Mouse (Mus musculus) hematopoietic multipotent progenitor cell, adult 10-12 weeks (in vitro differentiated cells): ENCODE data around the gene Mpv17. TPM values are rescaled to one million over a fixed set of nuclear protein-coding genes. Genes with fewer than 3 reads are reported as not detected.

Experiments
- polyA plus RNA-seq: library from polyadenylated mRNA; stranded (reverse); fragments of >175 nt; gene quantifications from 2 replicates; pipeline ENCODE4 v1.2.3, GENCODE M21; 2012; ENCODE audit warnings: low replicate concordance

Mpv17 gene
- polyA plus RNA-seq, result 6.9 and 9.5 TPM in 2 replicates

GRCm38 (mm10) chr5:31154152-31154553, at the start of gene Mpv17:
TSS of gene Mpv17 (minus strand) at chr5:31154251.

GRCm38 (mm10) chr5:31201742-31202590, 47.9 kb upstream of the Mpv17 start, which contains the start of gene Zfp513:
TSS of gene Zfp513 (minus strand) at chr5:31202303.

GRCm38 (mm10) chr5:31192939-31193630, 39.0 kb upstream of the Mpv17 start, which contains the start of the genes Snx17 and Eif2b4:
TSS of gene Snx17 (plus strand) at chr5:31193227.
TSS of gene Eif2b4 (minus strand) at chr5:31193430.

GRCm38 (mm10) chr5:31179766-31180630, 25.9 kb upstream of the Mpv17 start, which contains the start of the genes Gm29609 and Gtf3c2:
TSS of gene Gm29609 (minus strand) at chr5:31179911.
TSS of gene Gtf3c2 (minus strand) at chr5:31180144.

GRCm38 (mm10) chr5:31138241-31138967, 15.6 kb downstream of the Mpv17 start, which contains the start of gene Ucn:
TSS of gene Ucn (minus strand) at chr5:31138829.

GRCm38 (mm10) chr5:31116354-31116753, 37.7 kb downstream of the Mpv17 start, which contains the start of gene Trim54:
TSS of gene Trim54 (plus strand) at chr5:31116712.

GRCm38 (mm10) chr5:31108000-31108490, 46.0 kb downstream of the Mpv17 start, which contains the start of gene Slc30a3:
TSS of gene Slc30a3 (minus strand) at chr5:31108237.

GRCm38 (mm10) chr5:31105814-31106335, 48.2 kb downstream of the Mpv17 start, which contains the start of gene Dnajc5g:
TSS of gene Dnajc5g (plus strand) at chr5:31106285.

Other genes with a start within 250 kb of the Mpv17 start
- 69.0 and 88.1 TPM in 2 replicates for gene Ost4, start 246.5 kb downstream of the Mpv17 start, polyA plus RNA-seq
- gene Emilin1, start 240.8 kb downstream of the Mpv17 start, polyA plus RNA-seq, result 7.6 and 9.2 TPM in 2 replicates
- 16.9 and 28.2 TPM in 2 replicates for gene Khk, start 232.8 kb downstream of the Mpv17 start, polyA plus RNA-seq
- gene Cgref1, start 208.7 kb downstream of the Mpv17 start, polyA plus RNA-seq, result not detected in 2 replicates
- gene Preb, start 193.9 kb downstream of the Mpv17 start, polyA plus RNA-seq, result 69.0 and 140 TPM in 2 replicates
- not detected in 2 replicates for gene Tcf23, start 185.6 kb downstream of the Mpv17 start, polyA plus RNA-seq
- gene Atraid, start 105.9 kb downstream of the Mpv17 start, polyA plus RNA-seq, result 34.5 and 40.4 TPM in 2 replicates
- 0.99 and 7.6 TPM in 2 replicates for gene Slc5a6, start 105.3 kb downstream of the Mpv17 start, polyA plus RNA-seq
- gene Cad, start 99.5 kb downstream of the Mpv17 start, polyA plus RNA-seq, result 138 and 183 TPM in 2 replicates
- not detected in 2 replicates for gene Dnajc5g, start 48.0 kb downstream of the Mpv17 start, polyA plus RNA-seq
- not detected in 2 replicates for gene Slc30a3, start 46.0 kb downstream of the Mpv17 start, polyA plus RNA-seq
- gene Trim54, start 37.5 kb downstream of the Mpv17 start, polyA plus RNA-seq, result not detected in 2 replicates
- gene Ucn, start 15.4 kb downstream of the Mpv17 start, polyA plus RNA-seq, result not detected in 2 replicates
- gene Gm29609, start 25.7 kb upstream of the Mpv17 start, polyA plus RNA-seq, result 12.7 and 18.1 TPM in 2 replicates
- 53.0 and 56.8 TPM in 2 replicates for gene Gtf3c2, start 25.9 kb upstream of the Mpv17 start, polyA plus RNA-seq
- 32.7 and 32.9 TPM in 2 replicates for gene Snx17, start 39.0 kb upstream of the Mpv17 start, polyA plus RNA-seq
- 82.6 and 198 TPM in 2 replicates for gene Eif2b4, start 39.2 kb upstream of the Mpv17 start, polyA plus RNA-seq
- gene Zfp513, start 48.1 kb upstream of the Mpv17 start, polyA plus RNA-seq, result 85.6 and 214 TPM in 2 replicates
- gene Ppm1g, start 66.4 kb upstream of the Mpv17 start, polyA plus RNA-seq, result 143 and 183 TPM in 2 replicates
- 45.1 and 66.7 TPM in 2 replicates for gene Nrbp1, start 86.6 kb upstream of the Mpv17 start, polyA plus RNA-seq
- gene Gm9970, start 87.0 kb upstream of the Mpv17 start, polyA plus RNA-seq, result 0.39 and 0.83 TPM in 2 replicates
- 12.7 and 31.3 TPM in 2 replicates for gene Krtcap3, start 97.4 kb upstream of the Mpv17 start, polyA plus RNA-seq
- 25.9 and 29.5 TPM in 2 replicates for gene Ift172, start 136.9 kb upstream of the Mpv17 start, polyA plus RNA-seq
- 0.55 and 1.1 TPM in 2 replicates for gene Fndc4, start 141.8 kb upstream of the Mpv17 start, polyA plus RNA-seq
- gene Gckr, start 143.2 kb upstream of the Mpv17 start, polyA plus RNA-seq, result not detected in 2 replicates